Mouse (Mus musculus) midbrain, embryonic 14.5 days (tissue): Measurements from ENCODE around the gene Ipo13. TPM values are rescaled to one million over a fixed set of nuclear protein-coding genes. Genes with fewer than 3 reads are reported as not detected.

Source experiments
- ATAC-seq: fragments of 200-750 bp; cut with Nextera tagmentation; 2 replicates; pipeline ENCODE4 v1.8.0; 2017; ENCODE audit warnings: moderate number of reproducible peaks, moderate library complexity; ENCODE audit not compliant: low FRiP score, low TSS enrichment
- DNase-seq: peaks from one replicate; pipeline ENCODE4 v3.0.0-alpha.2; 2015
- H3K27ac ChIP-seq: fragments of 300-500 bp; sonication (generic); replicated peaks from 2 replicates; pipeline ENCODE4 v1.5.1; 2014; ENCODE audit warnings: mild to moderate bottlenecking, low read depth, low read length, moderate library complexity
- H3K27me3 ChIP-seq: fragments of 300-500 bp; sonication (generic); 2 replicates; pipeline ENCODE4 v1.6.1; 2014; ENCODE audit warnings: low read length, control low read depth, mixed read lengths; ENCODE audit not compliant: control insufficient read depth, insufficient read depth
- H3K36me3 ChIP-seq: fragments of 300-500 bp; sonication (generic); 2 replicates; pipeline ENCODE4 v1.6.1; 2014; ENCODE audit warnings: low read length, control low read depth; ENCODE audit not compliant: control insufficient read depth, insufficient read depth
- H3K4me1 ChIP-seq: fragments of 300-500 bp; sonication (generic); 2 replicates; pipeline ENCODE4 v1.6.1; 2014; ENCODE audit warnings: mild to moderate bottlenecking, antibody characterized with exemption, low read length, control low read depth; ENCODE audit not compliant: control insufficient read depth, insufficient read depth
- H3K4me2 ChIP-seq: fragments of 300-500 bp; sonication (generic); 2 replicates; pipeline ENCODE4 v1.6.1; 2014; ENCODE audit warnings: mild to moderate bottlenecking, low read length, moderate library complexity
- H3K4me3 ChIP-seq: fragments of 300-500 bp; sonication (generic); replicated peaks from 2 replicates; pipeline ENCODE4 v1.5.1; 2014; ENCODE audit warnings: low read depth, low read length
- H3K9ac ChIP-seq: fragments of 300-500 bp; sonication (generic); replicated peaks from 2 replicates; pipeline ENCODE4 v1.6.1; 2014; ENCODE audit warnings: mild to moderate bottlenecking, low read length, moderate library complexity
- H3K9me3 ChIP-seq: fragments of 300-500 bp; sonication (generic); 2 replicates; pipeline ENCODE4 v1.6.1; 2016; ENCODE audit warnings: low read length, control low read depth, mixed read lengths; ENCODE audit not compliant: control insufficient read depth
- WGBS: fragments of 180-500 bp; shearing (Covaris S2); extraction: QIAGEN DNeasy Blood & Tissue Kit; methylation state at CpG from one replicate; pipeline ENCODE4 v1.1.7; 2014; 5-methylcytosine and 5-hydroxymethylcytosine counted together
- polyA plus RNA-seq: library from polyadenylated mRNA; unstranded; fragments of >200 nt; fragmentation: Nextera tagmentation; extraction: Ambion mirVana; gene quantifications from 2 replicates; pipeline ENCODE4 v1.2.1, GENCODE M21; 2014

The Ipo13 gene
- polyA plus RNA-seq, 1 experiment from 2014 or later, result 62.7 TPM

DNA sequence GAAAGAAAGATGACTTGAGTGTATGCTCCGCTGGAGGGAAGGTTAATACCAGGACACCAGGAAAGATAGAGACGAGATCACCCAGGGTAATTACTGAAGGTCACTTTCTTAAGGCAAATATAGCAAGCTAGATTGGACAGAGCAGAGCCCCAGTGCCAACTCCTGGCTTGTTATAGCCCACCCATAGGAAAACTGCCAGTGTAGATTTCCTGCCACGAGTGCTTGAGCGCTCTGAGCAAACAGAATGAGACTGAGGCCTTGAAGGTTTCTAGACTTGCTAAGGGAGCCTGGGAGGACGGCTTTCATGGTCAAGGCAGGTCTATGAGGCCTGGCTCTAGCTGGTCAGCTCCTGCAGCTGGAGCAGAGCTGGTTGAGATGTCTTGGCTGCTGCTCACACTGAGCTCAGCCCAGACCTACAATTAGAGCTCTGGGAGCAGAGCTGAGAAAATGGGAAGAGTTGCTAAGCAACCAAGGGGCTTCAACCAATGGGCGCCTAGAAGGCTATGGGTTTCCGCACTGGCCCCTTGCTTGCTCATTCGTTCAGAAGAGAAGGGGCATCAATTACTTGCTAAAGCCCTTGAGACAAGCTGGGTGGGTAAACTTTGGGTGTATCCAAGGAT is 5.9 kb downstream of the Ipo13 start:
- H3K27me3 ChIP-seq, result no peaks in the 10 kb centered on the region
- H3K4me2 ChIP-seq, result peak overlapping the region; percentile 51
- ATAC-seq, result no peak
- WGBS, result 57% methylated on average over 8 of the region's 8 CpGs
- H3K27ac ChIP-seq, result peak overlapping the region; percentile 78
- H3K9ac ChIP-seq, result peak overlapping the region; percentile 37; the same call in 1 of the 2 replicates
- H3K4me3 ChIP-seq, result 0 out of 2 replicates have a peak overlapping the region, but pooled peaks have one; percentile 15
- H3K9me3 ChIP-seq, result no peaks in the 10 kb centered on the region
- H3K36me3 ChIP-seq, result peaks cover 44% of the 10 kb centered on the region
- peak; percentile 76 for DNase-seq
- peaks cover 48% of the 10 kb centered on the region for H3K4me1 ChIP-seq

DNA sequence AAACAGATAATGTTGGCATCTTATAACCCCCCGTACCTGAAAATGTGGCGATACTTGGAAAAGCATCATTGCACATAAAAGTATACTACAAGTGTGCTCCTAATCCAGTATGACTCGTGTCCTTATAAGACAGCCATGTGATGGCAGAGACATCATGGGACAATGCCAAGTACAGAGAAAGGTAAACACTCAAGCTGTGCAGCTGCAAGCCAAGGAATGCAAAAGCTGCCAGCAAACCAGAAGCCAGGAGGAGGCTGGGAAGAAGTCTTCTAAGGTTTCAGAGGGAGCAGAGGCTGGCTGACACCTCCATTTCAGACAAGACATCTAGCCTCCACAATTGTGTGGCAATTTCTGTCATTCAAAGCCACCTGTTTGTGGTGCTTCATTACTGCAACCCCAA is 8.6 kb downstream of the Ipo13 start:
- Histone ChIP-seq H3K27ac (no peak overlapping the region), H3K4me3 (no peak overlapping the region), H3K27me3 (no peaks in the 10 kb centered on the region), H3K4me1 (peaks cover 31% of the 10 kb centered on the region), H3K9me3 (no peaks in the 10 kb centered on the region), H3K9ac (no peak overlapping the region), H3K36me3 (peaks cover 61% of the 10 kb centered on the region), H3K4me2 (no peak overlapping the region)
- ATAC-seq (no peak), DNase-seq (no peak)
- 90% methylated on average over 3 of the region's 3 CpGs for WGBS

DNA sequence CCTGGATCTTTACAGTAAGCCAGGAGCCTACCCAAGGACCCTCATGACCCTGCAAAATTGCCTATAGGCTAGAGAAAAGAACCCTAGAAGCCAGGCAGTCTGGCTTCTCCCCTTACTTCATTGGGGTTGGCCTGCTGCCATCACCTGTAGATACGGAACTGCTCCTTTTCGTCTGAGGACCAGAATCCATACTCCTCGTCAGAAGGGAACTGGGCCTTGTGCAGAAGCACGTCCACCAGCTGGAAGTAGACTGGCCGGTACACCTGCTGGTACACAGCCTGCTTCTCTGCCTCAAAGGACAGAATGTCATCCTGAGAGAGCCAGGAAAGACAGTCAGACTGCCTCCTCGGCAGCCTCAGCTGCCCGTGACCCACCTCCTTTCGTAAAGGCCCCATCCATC is 10.0 kb downstream of the Ipo13 start:
- no peaks in the 10 kb centered on the region for H3K9me3 ChIP-seq
- 95% methylated on average over 8 of the region's 8 CpGs for WGBS
- no peak for ATAC-seq
- H3K27ac ChIP-seq, result no peak overlapping the region
- H3K4me3 ChIP-seq, result no peak overlapping the region
- no peak overlapping the region for H3K9ac ChIP-seq
- H3K36me3 ChIP-seq, result peaks cover 68% of the 10 kb centered on the region
- no peaks in the 10 kb centered on the region for H3K27me3 ChIP-seq
- peaks cover 21% of the 10 kb centered on the region for H3K4me1 ChIP-seq
- no peak overlapping the region for H3K4me2 ChIP-seq
- no peak for DNase-seq

DNA sequence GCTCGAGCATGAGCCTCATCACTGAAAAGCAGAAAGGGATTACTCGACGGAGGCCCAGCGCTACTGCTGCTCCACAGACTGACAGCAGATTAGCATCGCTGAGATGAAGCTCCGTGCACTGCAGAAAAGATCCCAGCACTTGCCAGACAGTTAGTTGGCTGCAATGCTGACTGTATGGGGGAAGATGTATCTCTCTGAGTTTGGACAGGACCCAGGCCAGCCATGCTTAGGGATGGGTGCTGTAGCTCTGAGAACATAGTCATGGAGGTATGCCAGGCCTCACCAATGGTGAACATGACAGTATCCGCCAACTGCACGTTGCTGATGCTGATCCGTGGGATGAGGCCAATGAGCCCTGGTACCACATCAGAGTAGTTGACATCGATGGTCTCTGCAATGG is 10.7 kb downstream of the Ipo13 start:
- Histone ChIP-seq H3K4me1 (peaks cover 14% of the 10 kb centered on the region), H3K27ac (no peak overlapping the region), H3K9me3 (no peaks in the 10 kb centered on the region), H3K36me3 (peaks cover 75% of the 10 kb centered on the region), H3K27me3 (no peaks in the 10 kb centered on the region), H3K4me3 (no peak overlapping the region), H3K9ac (no peak overlapping the region), H3K4me2 (no peak overlapping the region)
- WGBS, result 80% methylated on average over 10 of the region's 10 CpGs
- ATAC-seq (no peak), DNase-seq (no peak)

DNA sequence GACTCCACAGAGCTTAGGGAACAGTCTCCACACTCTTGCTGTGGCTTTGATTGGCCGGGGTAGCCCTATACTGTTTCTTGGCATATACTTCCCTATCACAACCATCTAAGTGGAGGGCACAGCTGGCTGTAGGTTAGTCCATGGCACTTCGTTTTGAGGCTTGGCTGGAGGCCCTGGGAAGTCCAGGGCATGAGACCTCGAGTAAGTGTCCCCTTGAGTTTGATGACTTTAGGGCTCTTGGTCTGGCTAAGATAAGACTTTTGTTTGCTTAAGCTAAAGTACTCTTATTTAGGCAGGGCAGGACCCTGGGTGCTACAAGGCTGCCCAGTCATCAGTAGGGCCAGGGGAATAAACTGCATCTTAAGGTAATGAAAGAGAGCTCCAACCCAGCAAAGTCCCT is 16.7 kb downstream of the Ipo13 start:
- H3K36me3 ChIP-seq, result peaks cover 93% of the 10 kb centered on the region

DNA sequence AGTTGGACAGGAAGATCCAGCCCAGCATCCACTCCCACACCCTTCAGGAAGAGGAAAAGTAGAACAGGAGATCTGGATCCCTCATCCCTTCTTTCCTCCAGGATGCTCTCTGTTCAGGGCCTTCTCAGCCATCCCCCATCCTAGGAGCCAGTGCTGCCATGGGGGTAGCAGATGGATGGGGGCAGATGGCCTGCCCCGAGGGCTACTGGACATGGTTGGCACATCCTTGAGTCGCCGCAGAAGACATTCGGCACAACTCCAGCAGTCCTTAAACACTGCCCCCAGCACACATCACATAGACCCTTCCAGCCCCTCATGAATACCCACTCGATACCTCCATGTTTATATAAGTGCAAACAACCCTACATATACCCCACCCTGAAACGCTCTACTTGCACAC is 18.8 kb downstream of the Ipo13 start:
- H3K36me3 ChIP-seq, result peaks cover 72% of the 10 kb centered on the region
- WGBS, result 97% methylated on average over 6 of the region's 6 CpGs
- no peaks in the 10 kb centered on the region for H3K9me3 ChIP-seq

More for the DNA sequence above, 16.7 kb downstream of the Ipo13 start:
- H3K9ac ChIP-seq, result no peak overlapping the region
- no peaks in the 10 kb centered on the region for H3K27me3 ChIP-seq
- WGBS, result 91% methylated on average over 3 of the region's 3 CpGs
- no peaks in the 10 kb centered on the region for H3K4me1 ChIP-seq
- H3K9me3 ChIP-seq, result no peaks in the 10 kb centered on the region
- H3K4me2 ChIP-seq, result no peak overlapping the region
- H3K27ac ChIP-seq, result no peak overlapping the region
- ATAC-seq, result no peak
- no peak for DNase-seq
- no peak overlapping the region for H3K4me3 ChIP-seq

DNA sequence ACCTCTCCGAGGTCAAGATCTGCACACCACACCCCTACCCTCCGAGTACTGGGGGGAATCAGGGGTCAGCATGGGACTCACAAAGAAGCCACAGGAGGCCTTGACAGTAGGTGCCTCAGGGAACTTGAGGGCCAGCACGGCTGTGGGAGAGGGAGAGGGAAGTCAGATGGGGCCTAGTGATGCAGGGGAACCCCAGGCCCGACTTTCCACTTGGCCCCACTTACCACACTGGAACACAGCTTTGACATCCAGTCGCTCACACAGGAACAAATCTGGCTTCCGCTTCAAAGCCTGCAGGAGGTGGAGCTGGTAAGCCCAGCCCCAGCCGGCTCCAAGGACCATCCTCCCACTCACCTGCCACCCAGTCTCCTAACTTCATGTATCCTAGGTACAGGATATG is 19.5 kb downstream of the Ipo13 start:
- Histone ChIP-seq H3K9ac (no peak overlapping the region), H3K36me3 (peaks cover 67% of the 10 kb centered on the region), H3K9me3 (no peaks in the 10 kb centered on the region), H3K27me3 (no peaks in the 10 kb centered on the region), H3K27ac (no peak overlapping the region), H3K4me2 (no peak overlapping the region), H3K4me3 (no peak overlapping the region), H3K4me1 (0 out of 2 replicates have a peak, but pooled peaks cover 3% of the 10 kb centered on the region)
- ATAC-seq, result no peak
- WGBS, result 84% methylated on average over 7 of the region's 7 CpGs
- no peak for DNase-seq

More for the DNA sequence above, 18.8 kb downstream of the Ipo13 start:
- H3K4me3 ChIP-seq, result no peak overlapping the region
- DNase-seq (no peak), ATAC-seq (no peak)
- H3K9ac ChIP-seq, result no peak overlapping the region
- H3K4me2 ChIP-seq, result no peak overlapping the region
- no peaks in the 10 kb centered on the region for H3K27me3 ChIP-seq
- H3K4me1 ChIP-seq, result 0 out of 2 replicates have a peak, but pooled peaks cover 3% of the 10 kb centered on the region
- H3K27ac ChIP-seq, result no peak overlapping the region

DNA sequence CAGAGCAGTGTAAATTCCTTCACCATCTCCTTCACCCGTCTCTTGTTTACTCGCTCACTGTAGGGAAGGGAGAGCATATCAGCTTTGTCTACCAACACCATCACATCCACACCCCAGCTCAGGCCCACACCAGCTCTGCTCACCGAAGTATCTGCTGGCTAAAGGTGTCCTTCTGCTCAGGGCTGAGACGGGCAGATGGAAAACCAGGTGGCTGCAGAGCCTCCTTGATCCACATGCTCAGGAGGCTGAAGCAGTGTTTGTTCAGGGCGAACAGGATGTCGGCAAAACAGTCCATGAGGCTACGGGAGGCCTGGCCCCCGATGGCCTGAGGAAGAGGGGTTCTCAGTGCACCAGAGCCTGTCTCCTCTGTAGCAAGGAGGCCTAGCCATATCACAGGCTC is 20.2 kb downstream of the Ipo13 start:
- Histone ChIP-seq H3K4me1 (0 out of 2 replicates have a peak, but pooled peaks cover 3% of the 10 kb centered on the region), H3K9me3 (no peaks in the 10 kb centered on the region), H3K9ac (no peak overlapping the region), H3K27me3 (no peaks in the 10 kb centered on the region), H3K4me3 (no peak overlapping the region), H3K4me2 (no peak overlapping the region), H3K27ac (no peak overlapping the region), H3K36me3 (peaks cover 66% of the 10 kb centered on the region)
- ATAC-seq (no peak), DNase-seq (no peak)
- 94% methylated on average over 8 of the region's 8 CpGs for WGBS

DNA sequence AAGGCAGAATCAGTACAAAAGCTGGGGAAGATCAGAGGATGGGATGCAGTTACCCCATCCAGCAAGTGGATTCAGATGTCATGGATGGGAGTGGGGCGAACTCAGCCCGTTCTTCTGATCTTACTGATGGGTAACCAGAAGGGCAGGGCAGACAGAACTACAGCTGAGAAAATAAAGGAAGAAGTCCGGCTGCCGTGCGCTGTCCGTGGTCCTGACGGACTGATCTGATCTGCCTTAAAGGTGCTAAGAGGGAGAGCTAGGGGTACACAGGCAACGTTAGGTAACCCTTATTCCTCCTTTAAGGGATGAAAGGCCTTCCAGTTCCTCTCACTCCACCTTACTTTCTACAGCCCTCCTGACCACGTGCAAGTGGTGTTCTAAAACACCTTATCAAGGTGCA is 21.4 kb downstream of the Ipo13 start:
- H3K9me3 ChIP-seq, result no peaks in the 10 kb centered on the region
- 35% methylated on average over 9 of the region's 9 CpGs for WGBS
- no peaks in the 10 kb centered on the region for H3K27me3 ChIP-seq
- ATAC-seq (no peak), DNase-seq (no peak)
- H3K36me3 ChIP-seq, result peaks cover 63% of the 10 kb centered on the region
- no peak overlapping the region for H3K27ac ChIP-seq
- H3K4me2 ChIP-seq, result no peak overlapping the region
- 0 out of 2 replicates have a peak, but pooled peaks cover 3% of the 10 kb centered on the region for H3K4me1 ChIP-seq
- no peak overlapping the region for H3K4me3 ChIP-seq
- no peak overlapping the region for H3K9ac ChIP-seq
